Mouse (Mus musculus) layer of hippocampus, adult 2 months (tissue): ENCODE measurements at regions not wholly inside any gene's neighbourhood (a gene's known extent, or its start where the extent isn't known, plus 50 kb on each side); places are given as distances from the start of the nearest gene placed in this dataset.

Experiments
- DNase-seq, 2 experiments: peaks; one replicate each; pipeline ENCODE4 v3.0.0; 2022; ENCODE audit warnings: low spot score in 2 of 2
- H3K27ac ChIP-seq: fragments of 200-600 bp; 2 replicates; pipeline ENCODE4 v1.8.1; 2022
- H3K4me3 ChIP-seq: fragments of 200-600 bp; 2 replicates; pipeline ENCODE4 v1.8.1; 2022; ENCODE audit warnings: mild to moderate bottlenecking
- CTCF ChIP-seq: fragments of 200-600 bp; conservative IDR thresholded peaks from 2 replicates; pipeline ENCODE4 v1.8.1; 2022; ENCODE audit warnings: antibody characterized with exemption, mild to moderate bottlenecking, moderate library complexity

DNA sequence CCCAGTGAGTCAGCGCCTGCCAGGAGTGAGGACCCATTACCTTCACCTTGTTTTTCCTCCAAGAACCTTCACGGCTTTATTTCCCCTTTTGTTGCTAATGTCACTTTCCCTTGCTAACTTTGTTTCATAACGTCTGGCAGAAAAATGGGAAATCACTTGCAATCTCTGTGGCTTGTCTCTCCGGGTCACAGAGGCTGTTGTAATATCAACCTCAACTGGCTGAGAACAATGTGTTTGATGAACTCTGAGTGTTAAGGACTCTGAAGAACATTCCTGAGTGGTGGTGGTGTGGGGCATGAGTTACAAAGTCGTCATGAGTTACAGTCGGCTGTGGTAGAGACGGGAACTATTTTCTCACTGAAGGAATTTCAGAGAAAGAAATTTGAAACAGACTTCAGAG is 53.2 kb upstream of the Rgs5 start:
- H3K27ac ChIP-seq: no peak overlapping the region
- DNase-seq: no peak
- no peak for TF ChIP-seq CTCF
- no peak overlapping the region for H3K4me3 ChIP-seq

DNA sequence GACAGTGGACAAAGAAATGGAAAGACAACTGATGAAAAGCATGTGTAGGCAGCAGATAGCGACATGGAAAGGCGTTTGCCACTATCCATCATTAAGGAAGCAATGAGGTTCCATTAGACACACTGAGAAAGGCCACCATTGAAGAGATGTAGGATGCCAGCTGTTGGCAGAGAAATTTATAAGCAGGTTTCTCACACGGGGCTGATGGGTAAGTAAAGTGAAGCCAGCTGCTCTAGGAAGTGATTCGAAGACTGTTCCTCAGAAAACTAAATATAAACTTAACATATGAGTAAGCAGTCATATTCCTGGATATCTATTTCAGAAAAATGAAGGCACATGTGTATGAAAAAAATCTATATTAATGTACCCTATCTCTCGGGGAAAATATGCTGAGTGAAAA is 60.8 kb upstream of the Rgs5 start:
- H3K27ac ChIP-seq: no peak overlapping the region
- TF ChIP-seq CTCF: no peak
- H3K4me3 ChIP-seq: no peak overlapping the region
- DNase-seq: no peak

DNA sequence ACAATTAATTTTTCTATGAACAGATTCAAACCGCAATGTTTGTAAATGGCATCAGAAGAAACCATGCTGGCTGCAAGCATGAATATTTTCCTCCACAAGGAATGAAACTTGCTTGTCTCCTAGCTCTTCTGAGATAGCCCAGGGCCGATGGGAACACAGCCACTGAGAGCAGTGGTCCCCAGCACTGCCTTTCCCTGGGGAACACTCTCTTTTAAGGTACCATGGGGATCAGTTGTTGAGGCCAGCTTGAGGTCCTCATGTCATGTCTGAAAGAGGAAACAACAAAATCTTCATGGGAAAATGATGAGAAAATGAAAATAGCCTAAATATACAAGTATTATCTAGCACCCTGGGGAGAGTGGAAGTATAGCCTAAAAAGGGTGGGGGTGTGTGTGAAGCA is 55.1 kb upstream of the Nuf2 start:
- no peak overlapping the region for H3K4me3 ChIP-seq
- no peak for DNase-seq
- TF ChIP-seq CTCF: no peak
- H3K27ac ChIP-seq: peak overlapping the region; percentile 23; the same call in 1 of the 2 replicates

DNA sequence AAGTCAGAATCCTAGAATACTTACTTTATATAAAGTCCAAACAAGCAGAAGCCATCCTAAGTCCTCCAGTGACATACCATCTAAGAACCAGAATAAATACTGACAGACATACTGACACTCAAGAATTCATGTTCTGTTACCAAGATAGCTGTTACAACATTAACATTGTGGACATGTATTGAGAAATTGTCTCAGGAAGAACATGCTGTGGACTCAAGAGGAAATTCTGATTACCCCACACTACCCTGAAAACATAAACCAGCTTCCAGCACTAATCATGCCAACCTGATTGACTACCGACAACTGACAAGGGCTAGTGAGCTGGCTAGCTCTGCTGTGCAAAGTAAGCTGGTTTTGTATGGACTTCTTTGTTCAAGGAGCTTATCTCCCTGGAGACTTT is 51.1 kb upstream of the Nuf2 start:
- Histone ChIP-seq H3K4me3 (no peak overlapping the region), H3K27ac (no peak overlapping the region)
- no peak for DNase-seq
- no peak for TF ChIP-seq CTCF
